Mouse (Mus musculus): Measurements from ENCODE around the gene Cfap299. TPM values are rescaled to one million over a fixed set of nuclear protein-coding genes. Genes with fewer than 3 reads are reported as not detected.
"Not testable (repeated sequence)": the region's sequence is repeated elsewhere in the genome, so short reads cannot be mapped to it uniquely, and the experiment has no call there.

The Cfap299 gene
- total RNA-seq, 2 experiments from 2014 or later, result not detected

DNA sequence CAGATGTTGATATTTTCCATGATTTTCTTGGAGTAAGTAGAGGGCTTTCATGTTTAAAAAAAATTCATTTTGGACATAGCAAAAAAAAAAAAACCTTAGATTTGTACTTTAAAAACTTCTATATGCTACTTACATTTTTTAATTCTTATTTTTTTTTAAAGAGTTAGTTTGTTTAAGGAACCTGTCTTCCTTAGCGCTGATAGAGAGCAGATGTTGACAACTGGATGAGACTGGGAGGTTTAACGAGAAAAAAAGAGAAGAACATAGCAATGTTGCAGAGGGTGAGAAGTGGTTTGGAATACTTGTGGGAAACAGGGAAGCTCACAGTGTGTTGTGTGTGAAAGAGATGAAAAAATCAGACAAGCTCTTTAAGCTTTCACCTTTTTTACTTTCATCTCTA lies 191.0 kb downstream of the Cfap299 start:
- intact Hi-C loops (cut with DNase I), result no loop called here
- no peak for DNase-seq

DNA sequence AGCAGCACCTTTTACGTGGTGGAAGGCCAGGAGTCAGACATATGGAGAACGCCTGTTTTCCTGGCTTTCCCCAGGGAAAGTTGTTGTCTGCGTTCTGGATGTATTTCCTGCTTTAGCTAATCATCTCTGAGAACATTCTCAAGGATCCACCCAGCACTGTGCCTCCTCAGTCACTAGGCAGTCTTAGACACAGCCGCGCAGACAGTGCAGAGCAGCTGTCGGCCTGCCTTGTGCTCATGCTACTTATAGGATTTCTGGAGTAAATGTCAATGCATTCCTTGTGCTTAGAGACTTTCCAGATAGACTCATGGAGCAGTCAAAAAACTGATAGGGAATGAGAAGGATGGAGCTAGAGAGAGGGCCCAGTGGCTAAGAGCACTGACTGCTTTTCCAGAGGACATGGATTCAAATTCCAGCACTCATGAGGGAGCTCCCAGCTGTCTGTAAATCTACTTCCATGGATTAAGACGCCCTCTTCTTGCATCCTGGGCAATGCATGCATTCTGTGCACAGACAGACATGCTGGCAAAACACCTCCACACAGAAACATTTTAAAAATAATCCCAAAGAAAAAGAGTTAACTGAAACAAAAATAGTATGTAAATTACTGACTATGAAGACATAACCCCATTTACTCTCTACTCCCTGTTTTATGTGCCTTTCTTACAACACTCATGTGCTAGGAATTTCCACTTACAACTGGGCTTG lies 193.3 kb downstream of the Cfap299 start:
- DNase-seq, result no peak
- intact Hi-C loops (cut with DNase I), result no loop called here

DNA sequence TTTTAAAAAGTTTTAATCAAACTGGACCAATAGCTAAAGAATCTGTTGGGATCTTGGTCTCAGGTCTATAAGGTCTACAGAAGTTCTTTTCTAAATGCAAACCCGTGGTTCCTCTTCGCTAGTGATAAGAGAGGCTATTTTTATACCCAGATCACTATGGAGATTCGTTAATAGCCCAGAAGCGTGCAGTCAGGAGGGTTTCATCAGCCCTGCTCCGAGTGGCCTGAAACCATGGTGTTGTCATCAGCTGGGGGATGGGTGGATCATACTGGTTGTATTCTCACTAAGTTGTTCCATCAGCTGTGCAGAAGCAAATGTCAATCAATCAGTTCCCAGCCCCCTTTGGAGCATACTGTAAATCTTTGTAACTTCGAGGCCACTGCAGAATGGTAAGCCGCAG lies 193.9 kb downstream of the Cfap299 start:
- intact Hi-C loops (cut with DNase I), result no loop called here
- no peak for DNase-seq

DNA sequence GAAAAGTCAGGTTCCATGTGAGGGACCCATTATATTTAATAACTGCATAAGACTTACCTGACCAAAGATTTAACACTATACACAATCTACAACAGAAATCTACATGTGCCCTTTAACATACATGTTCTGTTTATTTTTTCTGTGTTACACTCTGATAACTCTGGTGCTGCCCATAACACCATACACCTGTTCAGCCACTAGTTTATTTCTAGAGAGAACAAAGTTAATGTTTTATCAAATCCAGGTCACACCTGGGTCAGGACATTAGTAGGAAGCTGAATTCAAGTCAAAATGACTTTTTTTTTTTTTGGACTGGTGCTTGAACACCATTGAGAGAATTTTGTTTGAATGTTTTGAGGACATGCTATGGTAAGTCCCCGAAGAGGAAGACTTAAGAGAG lies 194.7 kb downstream of the Cfap299 start:
- intact Hi-C loops (cut with DNase I), result no loop called here
- no peak for DNase-seq

DNA sequence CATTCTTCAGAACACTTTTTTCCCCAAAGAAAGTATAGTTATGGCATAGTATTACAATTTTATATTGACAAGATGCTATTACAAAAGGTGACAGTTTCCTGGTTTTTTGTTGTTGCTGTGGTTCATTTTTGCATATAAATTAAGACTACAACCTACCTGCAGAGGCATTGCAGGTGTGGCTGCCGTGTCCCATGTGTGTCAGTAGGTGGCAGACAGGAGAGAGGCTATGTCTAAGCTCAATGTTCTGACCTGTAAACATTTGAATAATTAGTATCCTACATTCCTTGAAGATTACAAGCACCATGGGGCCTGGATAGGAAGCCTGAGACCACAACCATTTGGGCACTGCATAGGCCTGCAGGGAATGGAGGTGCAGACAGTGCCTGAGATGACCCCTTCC lies 212.2 kb downstream of the Cfap299 start:
- intact Hi-C loops (cut with DNase I), result loop anchor here (10.0 kb wide), 1 partner anchor 323 kb away; no protein-coding TSS in a partner anchor

DNA sequence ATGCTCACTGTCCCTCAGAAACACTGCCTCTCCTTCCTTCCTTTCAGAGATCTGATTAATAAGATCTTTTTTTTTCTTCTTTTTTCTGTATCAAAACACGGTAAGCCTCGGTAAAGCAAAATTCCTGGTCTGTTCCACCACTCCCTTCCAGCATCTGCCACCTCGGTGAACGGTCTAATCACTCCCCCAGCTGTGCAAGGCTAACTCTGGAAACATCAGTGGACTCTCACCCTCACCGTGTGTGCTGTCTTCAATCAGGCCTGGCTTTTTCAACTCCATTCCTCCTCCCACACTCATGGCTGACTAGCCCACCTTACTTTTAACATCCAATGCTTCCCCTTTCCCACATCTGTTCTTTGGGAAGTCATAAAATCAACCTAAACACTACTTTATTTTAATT lies 221.2 kb downstream of the Cfap299 start:
- DNase-seq, result no peak
- intact Hi-C loops (cut with DNase I), result no loop called here

More for the DNA sequence above, 212.2 kb downstream of the Cfap299 start:
- DNase-seq, result no peak

DNA sequence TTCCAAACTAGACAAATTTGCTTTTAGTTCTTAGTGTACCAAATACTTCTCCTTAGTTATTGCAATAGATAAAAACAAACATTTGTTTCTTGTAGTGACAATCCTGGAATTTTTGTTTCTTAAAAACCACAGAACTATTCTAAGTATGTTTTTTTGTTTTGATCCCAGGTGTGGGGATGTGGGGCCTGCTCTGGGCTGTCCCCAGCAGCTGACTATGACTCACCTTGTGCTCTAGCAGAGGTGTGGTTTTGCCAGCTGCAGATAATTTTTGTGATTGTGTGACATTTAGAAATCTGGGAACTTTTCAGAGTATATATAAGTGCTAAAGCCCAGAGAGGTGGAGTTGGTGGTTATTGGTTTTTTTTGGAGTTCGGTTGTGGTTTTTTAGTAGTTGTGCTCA lies 221.8 kb downstream of the Cfap299 start:
- DNase-seq, result no peak
- intact Hi-C loops (cut with DNase I), result no loop called here

DNA sequence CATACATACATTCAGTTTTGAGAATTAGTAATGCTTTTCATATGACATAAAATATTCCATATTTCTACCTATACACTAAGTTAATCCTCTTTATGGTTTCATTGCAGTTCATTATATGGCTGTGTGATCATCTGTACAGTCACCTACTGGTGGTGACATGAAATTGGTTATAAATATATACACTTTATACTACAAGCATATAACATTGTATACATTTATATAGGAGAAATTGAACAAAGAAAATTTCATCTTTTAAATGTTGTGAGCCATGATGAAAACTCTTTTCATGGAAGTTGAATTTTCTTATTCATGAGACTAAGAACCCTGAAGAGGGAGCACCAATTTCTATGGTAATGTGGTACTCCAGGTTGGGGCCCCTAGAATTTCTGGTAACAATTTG lies 223.3 kb downstream of the Cfap299 start, which contains the start of gene Gm11111:
Gm11111 (plus strand) TSS at position 301 of the 400 bp plus-strand sequence.
- DNase-seq, result no peak
- intact Hi-C loops (cut with DNase I), result no loop called here

DNA sequence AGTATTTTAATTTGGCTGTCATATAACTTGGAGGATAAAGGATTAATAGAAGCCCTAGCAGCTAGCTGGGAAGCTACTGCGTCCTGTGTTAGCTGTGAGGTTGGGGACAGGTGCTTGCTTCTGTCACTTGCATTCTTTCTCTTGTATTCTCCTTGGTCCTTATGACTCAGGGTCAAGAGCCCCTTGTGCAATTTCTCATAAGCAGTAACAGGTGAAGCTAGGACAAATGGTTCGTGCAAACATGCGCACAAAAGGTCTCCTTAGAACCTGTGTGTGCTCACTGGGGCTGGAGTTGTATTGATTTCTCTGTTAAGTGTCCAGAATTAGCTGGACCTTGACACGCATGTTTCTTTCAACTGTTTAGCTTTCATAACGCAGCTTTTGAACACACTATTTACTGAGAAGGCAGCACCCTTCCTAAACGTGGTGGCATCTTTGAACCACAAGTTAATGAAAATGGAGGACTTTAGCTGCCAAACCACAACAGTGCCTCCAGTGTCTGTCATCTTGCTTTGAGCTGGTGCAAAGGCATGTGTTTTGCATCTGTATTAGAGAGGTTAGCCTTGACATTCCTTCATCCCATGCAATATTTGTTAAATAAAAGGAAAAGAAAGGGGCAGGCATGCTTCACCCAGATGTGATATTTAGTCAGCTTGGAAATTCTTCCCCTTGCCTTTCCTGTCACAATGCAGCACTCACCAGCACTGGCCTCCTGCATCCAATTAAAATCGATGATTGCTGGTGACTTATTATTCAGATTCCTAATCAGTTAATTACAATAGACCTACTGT lies 223.9 kb downstream of the Cfap299 start:
- no peak for DNase-seq
- intact Hi-C loops (cut with DNase I), result no loop called here

DNA sequence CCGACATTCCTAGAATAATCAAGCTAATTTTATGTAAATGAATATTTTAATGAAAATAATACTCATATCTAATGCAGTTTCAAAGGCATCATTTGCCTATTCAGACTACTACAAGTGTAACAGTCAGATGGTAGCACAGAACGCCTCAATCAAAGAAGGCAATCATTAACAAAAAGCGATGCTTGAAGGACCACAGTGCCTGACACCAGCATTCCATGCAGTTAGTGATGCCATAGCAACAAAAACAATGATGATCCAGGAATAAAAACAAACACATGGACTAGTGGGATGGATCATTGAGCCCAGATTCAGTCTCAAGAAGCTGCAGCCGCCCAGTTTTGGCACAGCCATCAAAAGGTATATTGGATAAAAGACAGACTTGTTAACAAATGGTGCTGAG lies 232.2 kb downstream of the Cfap299 start:
- intact Hi-C loops (cut with DNase I), result no loop called here
- DNase-seq, result no peak

DNA sequence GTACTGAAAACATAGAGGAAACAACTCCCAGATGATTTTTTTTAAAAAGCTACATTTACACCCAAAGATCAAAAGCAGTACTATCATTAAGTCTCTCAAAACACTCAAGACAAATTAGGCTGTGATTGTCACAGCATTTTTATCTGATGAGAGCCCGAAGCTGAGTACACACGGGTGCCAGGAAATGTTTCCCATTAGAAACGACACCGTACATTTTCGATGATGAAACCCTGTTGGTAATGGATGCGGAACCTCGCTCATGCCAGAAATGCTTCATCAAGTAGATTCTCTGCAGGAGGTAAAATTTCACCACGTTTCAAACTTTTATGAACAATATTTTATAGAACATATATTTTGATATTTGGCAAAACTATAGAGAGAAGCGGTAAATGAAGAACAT lies 233.7 kb downstream of the Cfap299 start:
- intact Hi-C loops (cut with DNase I), result no loop called here

DNA sequence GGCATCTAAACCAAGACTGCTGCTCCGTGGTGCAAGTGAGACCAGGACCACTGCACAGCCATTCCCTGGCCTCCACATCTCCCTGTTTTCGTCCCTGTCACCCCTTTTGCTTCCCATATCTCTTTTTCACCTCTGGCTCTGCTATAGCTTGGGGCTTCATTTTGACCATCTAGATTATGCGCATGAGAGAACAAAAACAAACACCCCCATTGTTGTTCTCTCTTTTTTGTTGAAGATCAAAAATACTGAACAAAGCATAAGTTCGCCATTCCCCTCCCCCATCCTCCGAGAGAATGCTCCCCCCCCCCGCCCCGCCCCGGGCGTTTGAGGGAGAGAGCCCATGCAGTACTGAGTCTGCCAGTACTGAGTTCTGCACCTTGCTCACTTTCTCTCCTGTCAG lies 234.7 kb downstream of the Cfap299 start:
- DNase-seq, result no peak
- intact Hi-C loops (cut with DNase I), result no loop called here

More for the DNA sequence above, 233.7 kb downstream of the Cfap299 start:
- DNase-seq, result no peak

DNA sequence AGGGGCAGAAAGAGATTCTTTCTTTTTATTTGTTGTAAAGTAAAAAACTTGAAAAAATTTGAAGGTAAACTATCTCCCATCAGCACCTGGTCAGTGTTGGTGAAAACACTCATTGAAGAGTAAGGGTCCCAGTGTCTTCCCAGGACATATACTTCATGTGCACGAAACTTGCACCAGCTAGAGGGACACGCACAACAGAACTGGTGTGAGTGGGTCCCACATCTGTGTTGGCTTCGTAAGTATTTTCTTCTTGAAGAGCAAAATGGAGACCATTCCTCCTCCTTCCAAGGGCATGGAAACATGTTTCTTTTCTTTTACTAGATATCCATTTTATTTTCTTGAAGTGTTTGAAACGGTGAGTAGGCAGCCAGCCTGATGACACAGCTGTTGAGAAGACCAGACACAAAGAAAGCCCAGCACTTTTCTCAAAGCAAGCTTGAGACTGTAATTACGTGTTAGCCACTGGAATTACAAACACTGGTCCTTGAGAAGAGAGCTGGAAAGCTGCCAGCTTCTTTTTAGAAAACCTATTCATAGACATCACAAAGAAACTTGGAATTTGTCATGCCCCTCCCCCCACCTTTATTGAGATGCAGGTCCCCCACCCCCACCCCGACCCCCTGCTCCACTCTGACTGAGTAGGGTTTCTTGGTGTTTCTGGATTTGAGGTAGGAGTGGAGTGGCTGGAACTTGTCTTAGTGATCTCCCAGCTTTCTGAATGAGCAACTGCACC lies 237.5 kb downstream of the Cfap299 start:
- DNase-seq, result no peak
- intact Hi-C loops (cut with DNase I), result no loop called here

DNA sequence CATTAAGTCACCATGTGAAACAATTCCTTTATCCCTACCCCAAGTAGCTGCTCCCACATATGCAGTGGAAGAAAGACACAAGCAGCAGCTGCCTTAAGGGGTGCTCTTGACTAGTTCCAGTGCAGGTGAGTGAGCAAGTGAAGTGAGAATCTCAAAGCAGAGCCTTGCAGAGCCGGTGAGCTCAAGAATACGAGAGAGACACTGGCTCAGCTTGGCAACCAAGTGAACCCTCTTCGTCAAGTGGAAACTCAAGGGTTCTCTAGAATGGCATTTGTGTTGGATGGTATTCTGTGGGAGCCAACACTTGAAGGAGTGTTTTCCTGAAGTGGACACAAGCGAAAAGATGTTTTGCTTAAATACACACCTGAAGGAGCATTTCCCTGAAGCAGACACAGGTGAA lies 239.4 kb downstream of the Cfap299 start:
- no peak for DNase-seq
- intact Hi-C loops (cut with DNase I), result no loop called here

DNA sequence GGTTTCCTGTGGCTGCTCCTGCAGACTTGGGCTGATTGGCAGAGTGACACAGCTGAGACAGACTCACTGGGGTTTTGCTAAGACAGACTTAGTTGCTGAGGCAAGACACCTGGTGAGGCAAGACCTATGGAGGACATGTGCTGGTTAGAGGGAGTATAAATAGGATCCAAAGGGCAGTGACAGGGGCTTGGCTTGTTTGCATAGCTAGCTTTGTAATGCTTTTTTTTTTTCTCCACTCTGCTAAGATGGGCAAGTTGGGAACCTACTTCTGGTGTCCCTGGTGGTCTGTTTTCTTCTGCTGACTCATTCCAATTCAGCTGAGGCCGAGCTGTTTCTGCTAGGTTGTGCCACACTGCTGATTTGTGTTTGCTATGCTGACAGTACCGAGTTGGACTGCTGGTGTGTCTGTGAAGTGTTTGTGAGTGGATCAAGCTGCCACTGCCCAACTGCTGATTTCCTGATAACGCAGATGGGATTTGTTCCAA lies 240.0 kb downstream of the Cfap299 start:
- intact Hi-C loops (cut with DNase I), result no loop called here
- no peak for DNase-seq

DNA sequence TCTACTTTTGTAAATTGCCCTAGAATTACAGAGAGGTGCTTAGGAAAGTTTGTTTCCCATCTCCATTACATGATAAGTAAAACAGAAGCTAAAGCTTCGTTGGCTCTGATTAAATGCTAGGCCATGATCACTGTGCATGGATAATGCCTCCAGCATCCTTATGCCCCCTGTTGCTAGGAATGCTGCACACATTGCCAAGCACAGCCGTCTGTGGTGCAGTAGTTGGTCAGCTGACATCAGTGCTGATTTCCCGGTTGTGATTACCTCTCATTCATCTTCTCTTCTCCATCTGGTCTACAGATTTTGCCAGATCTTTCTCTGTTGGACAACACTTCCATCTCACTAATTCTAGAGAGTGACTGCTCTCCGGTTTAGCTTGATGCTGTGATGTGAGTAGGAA lies 243.3 kb downstream of the Cfap299 start:
- intact Hi-C loops (cut with DNase I), result no loop called here
- no peak for DNase-seq

DNA sequence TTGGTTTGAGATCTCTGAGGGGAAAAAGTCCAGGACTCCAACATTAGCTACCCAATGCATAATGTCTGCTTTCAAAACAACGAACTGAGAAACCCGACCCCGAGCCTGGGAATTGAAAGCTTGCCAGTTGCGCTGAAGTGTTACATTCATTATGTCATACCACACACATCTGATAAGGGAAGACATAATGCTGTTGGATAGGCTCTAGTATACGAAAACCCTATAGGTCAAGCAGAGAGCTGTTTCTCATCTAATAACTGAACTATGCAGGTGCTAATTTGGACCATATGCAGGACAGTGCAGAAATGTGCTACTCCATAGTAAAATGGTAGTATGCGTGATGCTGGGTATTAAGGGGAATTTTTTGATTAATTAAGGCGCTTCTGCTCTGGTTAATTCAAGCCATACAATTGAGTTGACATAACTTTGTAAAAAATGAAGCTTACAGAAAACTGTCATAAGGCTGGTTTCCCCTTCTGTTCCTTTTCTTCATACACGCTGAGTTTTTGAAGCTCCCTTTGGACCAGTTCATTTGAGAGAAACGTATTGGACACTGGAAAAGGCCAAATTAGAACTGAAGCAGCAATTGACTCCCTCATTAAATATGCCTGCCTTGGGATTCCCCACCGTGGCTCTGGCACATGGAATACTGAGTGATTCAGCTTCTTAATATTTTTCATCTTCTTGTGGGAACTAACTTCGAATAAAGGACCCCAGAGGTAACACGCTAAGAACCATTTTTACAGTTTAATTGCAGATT lies 245.8 kb downstream of the Cfap299 start:
- intact Hi-C loops (cut with DNase I), result no loop called here

DNA sequence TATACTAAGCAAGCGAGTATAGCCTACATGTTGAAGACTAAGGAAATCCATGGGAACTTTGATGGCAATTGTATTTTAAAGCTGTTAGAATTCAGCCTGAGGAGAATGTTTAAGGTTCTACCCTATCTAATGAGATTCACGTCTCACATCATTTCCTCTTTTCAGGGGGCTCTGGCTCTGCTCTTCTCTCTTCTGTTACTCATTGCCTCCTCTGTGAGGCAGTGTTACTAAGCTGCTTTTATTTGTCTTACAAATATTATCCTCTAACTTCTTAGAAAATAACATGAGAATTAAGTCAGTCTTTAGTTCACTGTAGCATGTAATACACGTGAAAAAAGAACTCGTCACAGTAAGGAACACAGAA lies 246.3 kb downstream of the Cfap299 start:
- intact Hi-C loops (cut with DNase I), result no loop called here
- no peak for DNase-seq

More for the DNA sequence above, 245.8 kb downstream of the Cfap299 start:
- DNase-seq, result no peak

DNA sequence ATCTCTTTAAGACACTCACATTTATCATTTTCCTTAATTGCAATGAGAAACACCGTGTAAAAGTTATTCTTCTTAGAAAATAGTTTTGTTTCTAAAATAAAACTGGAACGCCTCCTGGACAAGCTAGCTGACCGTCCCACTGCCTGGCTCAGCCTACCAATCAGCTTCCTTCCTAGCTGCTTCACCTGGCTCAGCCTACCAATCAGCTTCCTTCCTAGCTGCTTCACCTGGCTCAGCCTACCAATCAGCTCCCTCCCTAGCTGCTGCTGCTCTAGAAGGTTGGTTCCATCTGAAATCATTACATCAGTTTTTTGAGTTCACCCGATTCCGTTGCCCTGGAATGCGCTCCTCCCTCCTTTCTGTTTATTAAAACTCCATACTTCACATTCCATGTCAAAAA lies 247.4 kb downstream of the Cfap299 start:
- DNase-seq; intact Hi-C loops (cut with DNase I): not testable (repeated sequence)

DNA sequence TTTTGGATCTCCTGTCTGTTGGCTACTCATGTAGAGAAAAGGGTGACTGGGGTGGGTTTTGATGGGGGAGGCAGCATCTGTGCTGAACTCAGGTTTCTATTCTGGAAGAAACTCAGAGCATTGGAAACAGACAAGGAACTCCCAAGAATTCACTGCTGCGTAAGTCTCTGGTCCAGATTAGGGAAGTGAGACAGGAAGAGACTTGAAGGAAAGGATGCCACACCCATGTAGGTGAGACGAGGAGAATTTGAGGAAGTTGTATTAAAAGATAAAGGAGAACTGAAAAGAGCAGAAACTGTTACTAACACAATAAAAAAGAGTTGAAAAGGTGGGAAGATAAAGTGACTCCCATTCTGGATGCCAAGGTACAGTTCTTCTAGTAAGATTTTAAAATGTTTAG lies 249.3 kb downstream of the Cfap299 start:
- no peak for DNase-seq
- intact Hi-C loops (cut with DNase I), result no loop called here

DNA sequence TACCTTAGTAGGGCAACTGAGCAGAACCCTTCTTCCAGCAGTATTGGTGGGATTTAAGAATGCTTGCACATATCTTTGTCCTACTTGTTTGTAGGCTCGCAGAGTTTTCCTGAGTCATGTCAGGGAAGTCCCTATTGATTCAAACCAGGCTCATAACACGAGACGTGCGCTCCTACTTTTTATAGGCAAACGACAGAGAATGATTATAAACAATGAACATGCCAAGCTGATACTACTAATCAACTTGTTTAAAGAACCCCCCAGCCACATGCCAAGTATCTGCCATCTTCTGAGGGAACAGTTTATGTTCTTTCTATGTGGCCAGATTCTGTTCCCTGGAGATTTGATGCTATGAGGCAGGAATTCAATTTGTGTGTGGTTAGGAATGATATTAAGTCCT lies 251.7 kb downstream of the Cfap299 start:
- no peak for DNase-seq
- intact Hi-C loops (cut with DNase I), result no loop called here
